Mouse (Mus musculus) bone marrow macrophage, adult 2 months (primary cell): ENCODE measurements around the gene Plxdc2. TPM values are rescaled to one million over a fixed set of nuclear protein-coding genes. Genes with fewer than 3 reads are reported as not detected.

ENCODE experiments used
- H3K27ac ChIP-seq: 2 replicates; pipeline ENCODE4 v1.5.1; 2012; ENCODE audit warnings: low read depth, low read length; ENCODE audit not compliant: insufficient read depth
- H3K4me1 ChIP-seq: 2 replicates; pipeline ENCODE4 v1.6.1; 2012; ENCODE audit warnings: low read length; ENCODE audit not compliant: control insufficient read depth, insufficient read depth
- H3K4me3 ChIP-seq: 2 replicates; pipeline ENCODE4 v1.5.1; 2012; ENCODE audit warnings: mild to moderate bottlenecking, low read length, moderate library complexity; ENCODE audit not compliant: insufficient read depth
- CTCF ChIP-seq: IDR thresholded peaks from 2 replicates; pipeline ENCODE4 v1.5.1; 2012; ENCODE audit warnings: low read depth, mild to moderate bottlenecking, low read length, moderate library complexity
- POLR2A ChIP-seq: IDR thresholded peaks from 2 replicates; pipeline ENCODE4 v1.6.1; 2012; ENCODE audit warnings: mild to moderate bottlenecking, low read depth, low read length, borderline replicate concordance
- polyA plus RNA-seq: library from polyadenylated mRNA; stranded (reverse); fragments of >200 nt; gene quantifications from 2 replicates; pipeline ENCODE4 v1.2.4, GENCODE M21; 2012; ENCODE audit not compliant: missing spikeins, insufficient read depth, insufficient read length

Gene Plxdc2
- polyA plus RNA-seq, 1 experiment = 102 TPM

- Histone ChIP-seq H3K27ac (no peak overlapping the region), H3K4me1 (no peaks in the 10 kb centered on the region), H3K4me3 (no peak overlapping the region)
- TF ChIP-seq CTCF (no peak), POLR2A (no peak)
Observed at GRCm38 (mm10) chr2:16642061-16642460, 286.0 kb downstream of the Plxdc2 start.

DNA sequence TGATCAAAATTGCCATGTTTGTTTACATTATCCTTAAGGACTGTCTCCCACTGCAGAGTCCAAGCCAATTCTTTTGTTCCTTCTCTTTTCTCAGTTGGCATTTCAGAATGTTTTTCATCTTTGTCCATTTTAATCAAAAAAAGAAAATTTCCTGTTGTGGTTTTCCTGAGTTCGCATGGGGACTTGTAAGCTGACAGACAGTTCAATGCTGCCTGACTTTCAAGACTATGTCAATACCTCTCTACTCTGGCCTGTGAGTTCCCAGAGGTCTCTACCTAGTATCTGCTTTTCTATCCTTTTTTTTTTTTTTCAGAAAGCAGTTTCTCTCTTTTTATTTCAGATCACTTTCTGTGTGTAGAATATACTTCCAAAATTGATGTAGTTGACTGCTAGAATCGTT lies 295.6 kb downstream of the Plxdc2 start:
- no peak overlapping the region for H3K4me3 ChIP-seq
- H3K4me1 ChIP-seq = no peaks in the 10 kb centered on the region; the same call in 1 of the 2 replicates
- no peak for TF ChIP-seq POLR2A
- TF ChIP-seq CTCF = no peak
- no peak overlapping the region for H3K27ac ChIP-seq

GRCm38 (mm10) chr2:16664516-16664915 lies 308.4 kb downstream of the Plxdc2 start:
- Histone ChIP-seq H3K4me3 (no peak overlapping the region), H3K4me1 (no peaks in the 10 kb centered on the region), H3K27ac (no peak overlapping the region)
- TF ChIP-seq CTCF (no peak), POLR2A (no peak)

DNA sequence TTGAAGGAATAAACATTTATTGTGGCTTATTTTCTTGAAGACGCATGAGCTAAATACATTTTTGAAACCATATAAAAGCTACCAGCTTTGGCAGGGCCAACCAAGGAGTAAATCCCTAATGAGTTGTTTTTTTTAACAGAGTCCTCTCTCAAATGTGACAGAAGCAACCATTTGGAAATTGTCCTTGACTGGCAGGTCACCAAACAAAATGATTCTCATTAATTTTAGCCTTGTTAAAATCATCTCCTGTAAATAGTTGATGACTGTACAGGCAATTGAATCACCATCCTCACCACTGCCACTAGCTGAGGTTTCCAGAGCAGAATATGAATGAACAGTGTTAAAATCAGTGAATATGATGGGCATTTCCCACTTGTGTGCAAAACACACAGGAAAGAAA lies 312.3 kb downstream of the Plxdc2 start:
- H3K4me1 ChIP-seq = no peaks in the 10 kb centered on the region
- TF ChIP-seq POLR2A (no peak), CTCF (no peak)
- H3K4me3 ChIP-seq = no peak overlapping the region
- no peak overlapping the region for H3K27ac ChIP-seq

- Histone ChIP-seq H3K4me3 (no peak overlapping the region), H3K4me1 (no peaks in the 10 kb centered on the region), H3K27ac (no peak overlapping the region)
- TF ChIP-seq CTCF (no peak), POLR2A (no peak)
Observed at GRCm38 (mm10) chr2:16682905-16683304, 326.8 kb downstream of the Plxdc2 start.

GRCm38 (mm10) chr2:16683739-16684138 lies 327.6 kb downstream of the Plxdc2 start:
- TF ChIP-seq CTCF = no peak
- no peak for TF ChIP-seq POLR2A
- Histone ChIP-seq H3K4me3 (no peak overlapping the region), H3K27ac (no peak overlapping the region), H3K4me1 (no peaks in the 10 kb centered on the region)

DNA sequence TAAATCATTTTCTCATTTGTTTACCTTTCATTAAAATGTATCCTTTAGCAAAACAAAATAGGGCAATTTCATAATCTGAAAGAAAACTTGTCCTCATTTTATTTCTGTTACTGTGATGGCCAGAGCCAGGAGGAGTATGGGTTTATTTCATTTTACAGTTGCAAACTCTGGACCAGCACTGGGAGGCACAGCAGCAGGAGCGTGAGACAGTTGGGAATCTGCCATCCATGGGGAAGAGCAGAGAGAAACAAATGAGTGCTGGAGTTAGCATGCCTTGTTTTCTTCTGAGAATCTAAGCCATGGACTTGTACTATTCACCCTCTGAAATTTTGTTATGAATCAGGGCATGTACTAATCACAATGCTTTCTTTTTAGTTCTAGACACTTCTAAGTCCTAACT lies 328.4 kb downstream of the Plxdc2 start:
- TF ChIP-seq CTCF = no peak
- no peak for TF ChIP-seq POLR2A
- Histone ChIP-seq H3K27ac (no peak overlapping the region), H3K4me3 (no peak overlapping the region), H3K4me1 (no peaks in the 10 kb centered on the region)

DNA sequence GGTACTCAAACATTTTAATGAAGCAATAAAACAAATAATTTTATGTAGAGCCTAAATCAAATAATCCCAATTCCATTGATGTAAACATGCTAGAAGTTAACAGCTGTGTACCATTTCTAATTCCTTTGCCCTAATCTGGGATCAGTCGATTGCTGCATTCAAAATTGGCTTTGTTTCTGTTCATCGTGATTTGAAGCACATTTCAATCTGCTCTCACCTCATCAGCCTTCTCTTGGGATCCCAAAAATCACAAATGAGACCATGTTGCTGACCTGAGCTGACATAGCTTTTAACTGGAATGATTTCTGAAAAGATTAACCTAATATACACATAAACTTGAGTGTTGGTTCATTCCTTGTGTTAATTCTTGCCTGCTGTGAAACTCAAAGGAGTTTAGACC lies 340.3 kb downstream of the Plxdc2 start:
- H3K4me1 ChIP-seq = no peaks in the 10 kb centered on the region
- no peak overlapping the region for H3K4me3 ChIP-seq
- TF ChIP-seq CTCF (no peak), POLR2A (no peak)
- H3K27ac ChIP-seq = no peak overlapping the region

DNA sequence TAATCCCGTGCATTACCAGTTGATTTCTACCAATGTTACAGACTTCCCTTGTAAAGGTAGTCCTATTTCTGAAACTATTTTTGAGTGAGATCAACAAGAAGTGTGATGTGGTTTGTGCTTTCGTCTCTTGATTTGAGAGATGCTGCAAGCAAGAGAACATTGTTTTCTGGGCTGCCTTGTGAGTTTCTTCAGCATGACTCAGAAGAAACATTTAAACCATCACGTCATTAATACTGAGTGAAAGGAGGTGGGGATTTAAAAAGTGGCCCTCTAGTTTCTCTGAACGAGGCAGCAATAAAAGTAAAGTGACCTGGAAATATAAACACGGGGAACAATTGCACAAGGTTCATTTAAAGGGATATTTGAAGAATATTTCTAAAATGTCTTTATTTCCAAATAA lies 341.1 kb downstream of the Plxdc2 start:
- TF ChIP-seq POLR2A (no peak), CTCF (no peak)
- H3K4me1 ChIP-seq = no peaks in the 10 kb centered on the region
- H3K4me3 ChIP-seq = no peak overlapping the region
- no peak overlapping the region for H3K27ac ChIP-seq

DNA sequence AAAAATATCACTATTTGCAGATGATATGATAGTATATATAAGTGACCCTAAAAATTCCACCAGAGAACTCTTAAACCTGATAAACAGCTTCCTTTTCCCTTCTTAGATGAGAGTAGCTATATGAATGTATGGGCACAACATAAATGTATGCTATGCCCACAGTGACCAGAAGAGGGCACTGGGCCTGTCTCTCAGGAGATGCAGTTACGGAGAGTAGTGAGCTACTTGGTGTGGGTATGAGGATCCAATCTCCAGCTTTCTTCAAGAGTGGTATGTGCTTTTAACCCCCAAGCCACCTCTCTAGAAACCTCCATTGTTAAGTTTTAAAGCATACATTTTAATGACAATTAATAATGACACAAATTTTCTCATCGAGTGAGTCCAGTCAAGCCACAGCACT lies 350.1 kb downstream of the Plxdc2 start:
- TF ChIP-seq CTCF = no peak
- TF ChIP-seq POLR2A = no peak
- Histone ChIP-seq H3K4me1 (no peaks in the 10 kb centered on the region), H3K4me3 (no peak overlapping the region), H3K27ac (no peak overlapping the region)

DNA sequence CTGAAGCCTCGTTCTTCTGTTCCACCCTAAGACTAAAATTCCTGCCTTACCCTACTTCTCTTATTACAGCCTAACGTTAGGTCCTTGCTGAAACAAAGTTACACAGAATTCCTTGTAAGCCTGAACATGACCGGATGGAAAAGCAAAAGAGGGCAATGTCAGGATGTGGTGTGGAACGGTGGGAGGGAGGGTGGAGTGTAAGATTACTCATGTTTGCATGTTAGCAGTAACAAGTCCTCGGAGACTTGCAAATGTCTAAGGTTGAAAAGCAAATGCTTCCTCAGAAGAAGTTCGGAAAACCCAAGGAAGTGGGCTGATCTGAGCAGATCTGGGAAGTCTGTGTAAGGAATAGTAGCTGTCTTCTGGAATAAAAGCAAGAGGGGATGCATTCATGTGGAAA lies 353.8 kb downstream of the Plxdc2 start:
- TF ChIP-seq POLR2A = no peak
- TF ChIP-seq CTCF = no peak
- Histone ChIP-seq H3K4me3 (no peak overlapping the region), H3K4me1 (no peaks in the 10 kb centered on the region), H3K27ac (no peak overlapping the region)
